Mouse (Mus musculus) colon, adult 2 months (tissue): ENCODE results near the gene Gm8356. TPM values are rescaled to one million over a fixed set of nuclear protein-coding genes. Genes with fewer than 3 reads are reported as not detected.

Experiments
- polyA plus RNA-seq: library from polyadenylated mRNA; depleted of rRNA; stranded (reverse); fragments of >200 nt; gene quantifications from 2 replicates; pipeline ENCODE4 v1.2.3, GENCODE M21; 2012; rRNA removed

Gene Gm8356
- not detected in 2 replicates for polyA plus RNA-seq

GRCm38 (mm10) chr14:6537190-6537589 lies at the start of gene Gm8356:
Gene Gm8356, minus strand, starts transcription at chr14:6537290.

Other genes with a start within 250 kb of the Gm8356 start
- not detected in 2 replicates for gene Gm21103, start 232.4 kb downstream of the Gm8356 start, polyA plus RNA-seq
- not detected in 2 replicates for gene Gm3618, start 193.6 kb downstream of the Gm8356 start, polyA plus RNA-seq
- not detected in 2 replicates for gene Gm16440, start 147.0 kb downstream of the Gm8356 start, polyA plus RNA-seq
- gene Gm3591, start 124.8 kb downstream of the Gm8356 start, polyA plus RNA-seq = 0.06 and 0.21 TPM in 2 replicates
- gene Gm3594, start 92.7 kb downstream of the Gm8356 start, polyA plus RNA-seq = not detected in 2 replicates
- not detected in 2 replicates for gene Gm3629, start 53.3 kb upstream of the Gm8356 start, polyA plus RNA-seq
- gene Gm3460, start 85.1 kb upstream of the Gm8356 start, polyA plus RNA-seq = not detected in 2 replicates
- 0.06 TPM in 1 of 2 replicates, not detected in the other for gene Gm10251, start 146.9 kb upstream of the Gm8356 start, polyA plus RNA-seq
- not detected in 2 replicates for gene Gm8050, start 183.0 kb upstream of the Gm8356 start, polyA plus RNA-seq
- 0.23 TPM in 1 of 2 replicates, not detected in the other for gene Gm3636, start 205.0 kb upstream of the Gm8356 start, polyA plus RNA-seq
- gene Gm8362, start 237.1 kb upstream of the Gm8356 start, polyA plus RNA-seq = not detected in 2 replicates